Mouse (Mus musculus) stomach, embryonic 16.5 days (tissue): Measurements from ENCODE around the gene 1700017B05Rik. TPM values are rescaled to one million over a fixed set of nuclear protein-coding genes. Genes with fewer than 3 reads are reported as not detected.
"Not testable (repeated sequence)": the region's sequence is repeated elsewhere in the genome, so short reads cannot be mapped to it uniquely, and the experiment has no call there.

Source experiments
- ATAC-seq: fragments of 200-750 bp; cut with Nextera tagmentation; 2 replicates; pipeline ENCODE4 v1.8.0; 2017; ENCODE audit warnings: moderate number of reproducible peaks, moderate TSS enrichment; ENCODE audit not compliant: insufficient read depth, low FRiP score
- H3K27ac ChIP-seq: fragments of 300-500 bp; sonication (generic); 2 replicates; pipeline ENCODE4 v1.5.1; 2014; ENCODE audit warnings: low read length
- H3K27me3 ChIP-seq: fragments of 300-500 bp; sonication (generic); 2 replicates; pipeline ENCODE4 v1.6.1; 2014; ENCODE audit warnings: low read length, control low read depth, mixed read lengths; ENCODE audit not compliant: control insufficient read depth, insufficient read depth
- H3K36me3 ChIP-seq: fragments of 300-500 bp; sonication (generic); 2 replicates; pipeline ENCODE4 v1.6.1; 2014; ENCODE audit warnings: low read length; ENCODE audit not compliant: control insufficient read depth, insufficient read depth
- H3K4me1 ChIP-seq: fragments of 300-500 bp; sonication (generic); 2 replicates; pipeline ENCODE4 v1.6.1; 2014; ENCODE audit warnings: low read length, control low read depth, mixed read lengths; ENCODE audit not compliant: control insufficient read depth, insufficient read depth
- H3K4me2 ChIP-seq: fragments of 300-500 bp; sonication (generic); 2 replicates; pipeline ENCODE4 v1.6.1; 2014; ENCODE audit warnings: low read depth, low read length, mixed read lengths
- H3K4me3 ChIP-seq: fragments of 300-500 bp; sonication (generic); replicated peaks from 2 replicates; pipeline ENCODE4 v1.5.1; 2014; ENCODE audit warnings: mild to moderate bottlenecking, low read length
- H3K9ac ChIP-seq: fragments of 300-500 bp; sonication (generic); 2 replicates; pipeline ENCODE4 v1.6.1; 2014; ENCODE audit warnings: low read length
- H3K9me3 ChIP-seq: fragments of 300-500 bp; sonication (generic); replicated peaks from 2 replicates; pipeline ENCODE4 v1.6.1; 2016; ENCODE audit warnings: low read length, control low read depth; ENCODE audit not compliant: control insufficient read depth
- WGBS: fragments of 180-500 bp; shearing (Covaris S2); extraction: QIAGEN DNeasy Blood & Tissue Kit; methylation state at CpG from one replicate; pipeline ENCODE4 v1.1.7; 2014; 5-methylcytosine and 5-hydroxymethylcytosine counted together
- polyA plus RNA-seq: library from polyadenylated mRNA; unstranded; fragments of >200 nt; fragmentation: Nextera tagmentation; extraction: Ambion mirVana; gene quantifications from 2 replicates; pipeline ENCODE4 v1.2.1, GENCODE M21; 2015

Gene 1700017B05Rik
- polyA plus RNA-seq, 1 experiment from 2014 or later, result 23.0 TPM

GRCm38 (mm10) chr9:57220356-57220755 lies 42.1 kb downstream of the 1700017B05Rik start:
- ATAC-seq, result no peak
- Histone ChIP-seq H3K4me3 (no peak overlapping the region), H3K4me1 (no peaks in the 10 kb centered on the region), H3K36me3 (no peaks in the 10 kb centered on the region), H3K27me3 (no peaks in the 10 kb centered on the region), H3K9me3 (no peaks in the 10 kb centered on the region), H3K4me2 (no peak overlapping the region), H3K27ac (no peak overlapping the region), H3K9ac (no peak overlapping the region)
- 15% methylated on average over 6 of the region's 6 CpGs for WGBS

GRCm38 (mm10) chr9:57219511-57219910 lies 42.9 kb downstream of the 1700017B05Rik start:
- ATAC-seq, result no peak
- H3K4me1 ChIP-seq, result no peaks in the 10 kb centered on the region
- H3K4me2 ChIP-seq, result no peak overlapping the region
- 87% methylated on average over 1 of the region's 1 CpGs for WGBS
- no peak overlapping the region for H3K27ac ChIP-seq
- H3K4me3 ChIP-seq, result no peak overlapping the region
- no peaks in the 10 kb centered on the region for H3K36me3 ChIP-seq
- no peak overlapping the region for H3K9ac ChIP-seq
- no peaks in the 10 kb centered on the region for H3K27me3 ChIP-seq
- no peaks in the 10 kb centered on the region for H3K9me3 ChIP-seq

- Histone ChIP-seq H3K9ac (no peak overlapping the region), H3K4me1 (no peaks in the 10 kb centered on the region), H3K27ac (no peak overlapping the region), H3K9me3 (no peaks in the 10 kb centered on the region), H3K4me3 (no peak overlapping the region), H3K27me3 (no peaks in the 10 kb centered on the region), H3K4me2 (no peak overlapping the region), H3K36me3 (no peaks in the 10 kb centered on the region)
- WGBS, result 83% methylated on average over 5 of the region's 5 CpGs
- no peak for ATAC-seq
Observed at GRCm38 (mm10) chr9:57218776-57219175, 43.6 kb downstream of the 1700017B05Rik start.

GRCm38 (mm10) chr9:57217220-57217619 lies 45.2 kb downstream of the 1700017B05Rik start:
- no peak for ATAC-seq
- H3K4me2 ChIP-seq, result no peak overlapping the region
- no peak overlapping the region for H3K4me3 ChIP-seq
- no peaks in the 10 kb centered on the region for H3K9me3 ChIP-seq
- no peak overlapping the region for H3K9ac ChIP-seq
- H3K4me1 ChIP-seq, result no peaks in the 10 kb centered on the region
- H3K27me3 ChIP-seq, result no peaks in the 10 kb centered on the region
- H3K27ac ChIP-seq, result no peak overlapping the region
- no peaks in the 10 kb centered on the region for H3K36me3 ChIP-seq
- WGBS, result 68% methylated on average over 6 of the region's 6 CpGs

GRCm38 (mm10) chr9:57214500-57214899 lies 47.9 kb downstream of the 1700017B05Rik start:
- Histone ChIP-seq H3K4me1 (no peaks in the 10 kb centered on the region), H3K27ac (no peak overlapping the region), H3K9ac (no peak overlapping the region), H3K27me3 (no peaks in the 10 kb centered on the region), H3K4me3 (no peak overlapping the region), H3K9me3 (no peaks in the 10 kb centered on the region), H3K36me3 (no peaks in the 10 kb centered on the region), H3K4me2 (no peak overlapping the region)
- WGBS, result 75% methylated on average over 6 of the region's 6 CpGs
- ATAC-seq, result no peak

GRCm38 (mm10) chr9:57212448-57213222 lies 49.8 kb downstream of the 1700017B05Rik start:
- H3K27me3 ChIP-seq, result no peaks in the 10 kb centered on the region
- H3K4me3 ChIP-seq, result no peak overlapping the region
- no peak overlapping the region for H3K27ac ChIP-seq
- no peak overlapping the region for H3K9ac ChIP-seq
- no peak overlapping the region for H3K4me2 ChIP-seq
- no peaks in the 10 kb centered on the region for H3K9me3 ChIP-seq
- no peak for ATAC-seq
- no peaks in the 10 kb centered on the region for H3K4me1 ChIP-seq
- no peaks in the 10 kb centered on the region for H3K36me3 ChIP-seq
- 59% methylated on average over 9 of the region's 9 CpGs for WGBS

GRCm38 (mm10) chr9:57209316-57209715 lies 53.1 kb downstream of the 1700017B05Rik start:
- no peaks in the 10 kb centered on the region for H3K4me1 ChIP-seq
- H3K9me3 ChIP-seq, result no peaks in the 10 kb centered on the region
- H3K4me2 ChIP-seq, result no peak overlapping the region
- H3K27ac ChIP-seq, result no peak overlapping the region
- WGBS, result 30% methylated on average over 3 of the region's 3 CpGs
- H3K36me3 ChIP-seq, result no peaks in the 10 kb centered on the region
- ATAC-seq, result no peak
- H3K27me3 ChIP-seq, result no peaks in the 10 kb centered on the region
- H3K4me3 ChIP-seq, result no peak overlapping the region
- no peak overlapping the region for H3K9ac ChIP-seq

- no peak for ATAC-seq
- Histone ChIP-seq H3K4me1 (no peaks in the 10 kb centered on the region), H3K4me3 (no peak overlapping the region), H3K27ac (no peak overlapping the region), H3K9ac (no peak overlapping the region), H3K9me3 (no peaks in the 10 kb centered on the region), H3K4me2 (no peak overlapping the region), H3K36me3 (no peaks in the 10 kb centered on the region), H3K27me3 (no peaks in the 10 kb centered on the region)
- 66% methylated on average over 2 of the region's 2 CpGs for WGBS
Observed at GRCm38 (mm10) chr9:57206896-57207295, 55.5 kb downstream of the 1700017B05Rik start.

GRCm38 (mm10) chr9:57203571-57203970 lies 58.8 kb downstream of the 1700017B05Rik start:
- WGBS, result 65% methylated on average over 13 of the region's 13 CpGs
- not testable (repeated sequence) for H3K4me1 ChIP-seq, H3K4me2 ChIP-seq, H3K4me3 ChIP-seq, H3K27ac ChIP-seq, H3K36me3 ChIP-seq, H3K27me3 ChIP-seq, ATAC-seq, H3K9me3 ChIP-seq, H3K9ac ChIP-seq
